Mouse (Mus musculus): ENCODE measurements at regions not wholly inside any gene's neighbourhood (a gene's known extent, or its start where the extent isn't known, plus 50 kb on each side); places are given as distances from the start of the nearest gene placed in this dataset.
A peak's percentile ranks its signal among the peaks of the same experiment; 100 is the strongest.

DNA sequence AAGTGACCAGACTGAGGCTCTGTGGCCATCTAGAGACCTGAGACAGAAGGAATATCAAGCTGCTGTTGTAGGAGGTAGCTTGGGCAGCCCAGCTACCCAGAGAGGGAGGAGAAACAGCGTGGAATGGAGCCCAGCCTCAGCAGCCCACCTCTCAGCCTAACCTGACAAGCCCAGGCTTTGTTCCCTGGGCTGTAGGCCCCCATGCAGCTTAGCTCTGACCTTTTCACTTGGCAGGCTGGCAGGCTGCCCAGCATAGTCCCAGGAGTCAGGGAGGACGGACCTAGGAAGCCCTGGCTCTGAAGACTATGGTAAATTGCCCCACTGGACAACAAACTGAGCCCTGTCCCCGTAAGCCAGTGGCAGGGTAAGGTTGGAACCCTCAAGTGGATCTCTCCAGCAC is 141.8 kb upstream of the Csf3r start:
- no peak for DNase-seq (ENCODE audit: low spot score)

DNA sequence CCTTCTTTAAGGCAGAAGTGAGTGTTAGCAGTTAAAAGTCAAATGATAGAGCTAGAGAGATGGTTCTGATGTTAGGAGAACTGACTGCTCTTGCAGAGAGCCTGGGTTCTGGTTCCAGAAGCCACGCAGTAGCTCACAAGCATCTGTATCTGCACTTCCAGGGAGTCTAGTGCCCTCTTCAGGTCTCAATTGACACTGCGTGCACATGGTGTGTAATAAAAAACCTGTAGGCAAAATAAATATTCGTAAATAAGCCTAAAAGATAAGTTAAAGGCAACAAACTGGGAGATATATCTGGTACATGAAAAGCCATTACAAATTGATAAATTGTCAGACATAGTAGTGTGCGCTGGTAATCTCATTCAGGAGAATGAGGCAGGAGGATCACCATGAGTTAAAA is 133.8 kb upstream of the Csf3r start:
- DNase-seq (ENCODE audit: low spot score) = no peak

DNA sequence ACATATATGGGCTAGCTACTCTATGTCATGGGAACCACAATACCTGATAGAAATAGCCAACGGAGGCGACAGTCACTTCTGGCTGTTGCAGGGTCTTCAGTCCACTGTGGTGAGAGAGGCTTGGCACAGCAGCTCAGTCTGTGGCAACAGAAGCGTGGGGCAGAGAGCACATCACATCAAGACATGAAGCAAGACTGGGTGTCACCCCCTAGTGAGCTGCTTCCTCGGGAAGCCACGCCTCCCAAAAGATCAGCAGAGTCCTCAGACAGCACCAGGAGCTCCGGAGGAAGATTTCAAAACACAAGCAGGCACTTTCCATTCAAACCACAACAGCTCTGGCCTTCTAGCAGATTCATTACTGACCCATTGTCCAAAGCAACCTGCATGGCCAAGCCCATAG is 131.2 kb upstream of the Csf3r start:
- DNase-seq (ENCODE audit: low spot score) = no peak

DNA sequence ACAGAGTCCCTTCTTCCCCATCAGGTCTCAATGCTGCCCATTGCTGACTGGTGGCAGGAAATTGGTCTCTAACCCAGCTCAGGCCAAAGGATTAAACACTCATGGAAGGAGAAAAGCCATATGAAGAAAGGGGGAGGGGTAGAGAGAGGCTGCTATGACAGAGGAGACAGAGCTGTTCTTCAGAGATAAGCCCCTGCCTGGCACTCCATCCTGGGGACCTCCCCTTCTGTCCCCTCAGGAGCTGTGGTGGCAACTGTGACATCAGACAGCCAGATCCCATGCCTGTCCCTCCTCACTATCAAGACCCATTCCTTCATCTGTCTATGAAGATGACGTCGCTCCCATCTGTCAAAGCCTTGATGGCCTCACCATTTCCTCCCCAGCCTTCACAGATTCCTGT is 126.6 kb upstream of the Csf3r start:
- no peak for DNase-seq (ENCODE audit: low spot score)

DNA sequence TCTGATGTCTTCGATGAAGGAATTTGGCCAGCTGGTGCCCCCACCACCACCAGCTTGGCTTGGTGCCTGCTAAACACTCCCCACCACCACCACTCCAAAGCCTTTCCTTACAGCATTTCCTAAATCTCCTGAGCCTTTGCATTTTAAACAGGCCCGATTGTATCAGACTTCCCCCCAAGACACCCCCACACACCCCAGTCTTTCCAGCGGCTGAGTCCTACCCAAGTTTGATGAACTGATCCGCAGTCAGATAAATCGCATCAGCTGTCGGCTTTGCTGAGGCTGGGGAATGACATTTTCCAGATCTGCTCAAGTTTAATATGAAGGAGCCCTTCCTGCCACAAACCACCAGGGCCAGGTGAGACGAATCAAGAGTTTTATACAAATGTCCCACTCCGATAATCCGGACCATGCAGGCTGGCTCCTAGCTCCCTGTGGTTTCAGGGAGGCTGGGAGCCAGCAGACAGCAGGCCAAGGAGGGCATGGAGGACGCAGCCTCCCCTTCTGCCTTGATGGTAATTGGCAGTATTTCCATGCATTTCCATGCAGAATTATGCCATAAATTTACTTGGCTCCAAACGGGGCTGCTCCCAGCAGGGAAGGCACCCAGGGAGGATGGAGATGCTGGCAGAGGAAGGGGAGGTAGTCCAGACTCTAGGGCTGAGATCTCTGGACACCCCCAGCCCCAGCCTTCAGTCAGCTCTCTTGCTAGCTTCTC is 125.6 kb upstream of the Csf3r start:
- DNase-seq (ENCODE audit: low spot score) = no peak

DNA sequence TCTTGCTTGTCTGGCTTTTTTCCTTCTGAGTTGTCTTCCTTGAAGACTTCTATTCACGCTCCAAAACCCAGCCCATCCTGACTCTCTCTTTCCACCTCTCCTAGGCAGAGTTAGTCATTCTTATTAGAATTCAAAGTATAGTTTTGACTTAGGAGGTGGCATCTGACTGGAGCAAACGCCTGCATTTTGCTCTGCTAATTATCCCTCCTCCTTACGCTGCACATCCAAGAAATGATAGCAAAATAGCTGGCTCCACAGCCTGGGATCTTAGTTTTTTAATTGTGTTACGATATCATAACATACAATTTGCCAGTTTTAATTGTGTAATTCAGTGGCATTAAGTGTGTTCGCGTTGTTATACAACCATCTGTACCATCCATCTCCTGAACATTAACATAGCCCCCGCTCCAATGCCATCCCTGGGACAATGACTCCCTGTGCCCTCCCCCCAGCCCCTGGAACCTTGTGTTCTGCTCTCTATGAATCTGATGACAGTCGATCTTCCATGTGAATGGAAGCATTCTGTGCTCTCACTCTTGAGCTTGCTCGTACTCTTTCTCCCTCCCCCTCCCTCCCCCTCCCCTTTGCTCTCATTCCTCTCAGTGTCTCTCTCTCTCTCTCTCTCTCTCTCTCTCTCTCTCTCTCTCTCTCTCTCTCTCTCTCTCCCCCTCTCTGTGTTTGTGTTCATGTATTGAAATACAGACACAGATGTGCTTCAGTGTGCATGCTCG is 122.6 kb upstream of the Csf3r start:
- no peak for DNase-seq (ENCODE audit: low spot score)

DNA sequence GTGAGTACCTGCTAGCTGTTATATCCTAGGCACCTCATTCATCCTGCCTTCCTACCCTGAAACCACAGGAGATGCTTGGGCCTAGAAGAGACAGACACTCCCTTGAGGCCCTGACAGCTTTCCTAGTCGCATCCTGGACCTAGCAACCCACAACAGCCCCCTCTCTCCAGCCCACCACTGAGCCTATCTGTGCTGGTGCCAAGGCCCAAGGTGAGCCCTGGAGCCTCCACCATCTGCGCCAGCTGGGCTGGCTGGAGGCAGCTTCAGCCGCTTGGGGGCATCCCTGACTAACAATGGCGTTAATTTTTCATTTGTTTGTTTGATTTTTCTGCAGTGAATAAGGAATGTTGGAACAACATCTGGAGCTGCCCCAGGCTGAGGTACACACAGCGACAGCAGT is 118.1 kb upstream of the Csf3r start:
- DNase-seq (ENCODE audit: low spot score) = no peak

DNA sequence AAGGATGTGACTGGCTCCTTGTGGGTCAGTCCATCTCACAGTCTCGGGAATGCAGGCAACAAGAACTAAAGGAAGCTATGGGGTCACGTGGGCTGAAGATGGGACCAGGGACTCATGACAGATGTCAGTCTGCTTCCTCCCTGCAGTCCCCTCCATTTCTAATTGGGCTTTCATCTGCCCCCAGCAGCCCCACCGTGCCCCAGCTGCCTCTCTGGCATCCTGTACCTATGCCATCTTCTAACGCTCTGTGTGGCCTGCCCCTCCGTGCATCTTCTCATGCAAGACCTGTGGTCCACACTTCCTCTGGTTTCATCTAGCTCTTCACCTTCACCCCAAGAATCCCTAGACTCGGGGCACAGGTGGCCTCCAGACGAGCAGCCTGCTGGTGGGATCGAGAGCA is 115.4 kb upstream of the Csf3r start:
- no peak for DNase-seq (ENCODE audit: low spot score)

DNA sequence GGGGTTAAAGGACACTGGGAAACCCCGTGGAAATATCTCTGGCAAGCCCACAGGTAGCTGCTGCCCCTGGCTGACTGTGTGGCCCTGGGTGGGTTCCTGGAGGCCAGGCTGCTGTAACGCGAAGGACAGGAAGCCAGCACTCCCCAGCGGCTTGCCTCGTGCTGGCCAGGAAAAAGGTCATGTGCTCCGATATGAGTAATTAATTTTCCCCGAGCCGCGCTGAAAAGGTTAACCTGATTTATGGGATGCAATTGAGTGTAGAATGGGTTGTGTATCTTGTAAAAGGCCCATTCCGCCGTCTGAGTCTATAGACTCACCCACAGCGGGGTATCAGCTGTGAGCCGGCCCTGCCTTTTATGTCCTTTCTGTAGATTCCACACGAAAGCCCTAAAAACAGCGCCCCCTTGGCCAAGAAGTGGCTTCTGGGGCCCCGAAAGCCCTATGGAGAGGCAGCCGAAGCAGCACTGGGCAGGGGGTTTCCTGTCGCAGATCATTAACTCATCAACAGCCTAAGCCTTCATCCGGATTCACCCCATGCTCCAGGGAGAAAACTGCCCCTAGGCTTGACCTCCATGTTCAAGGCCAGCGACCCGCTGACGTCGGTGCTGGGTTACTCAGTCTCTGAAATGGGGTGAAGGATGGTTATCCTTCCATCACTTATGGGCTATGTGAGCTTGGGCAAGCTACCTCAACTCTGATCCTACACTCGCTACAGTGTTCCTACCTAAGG is 112.6 kb upstream of the Csf3r start:
- no peak for DNase-seq (ENCODE audit: low spot score)

DNA sequence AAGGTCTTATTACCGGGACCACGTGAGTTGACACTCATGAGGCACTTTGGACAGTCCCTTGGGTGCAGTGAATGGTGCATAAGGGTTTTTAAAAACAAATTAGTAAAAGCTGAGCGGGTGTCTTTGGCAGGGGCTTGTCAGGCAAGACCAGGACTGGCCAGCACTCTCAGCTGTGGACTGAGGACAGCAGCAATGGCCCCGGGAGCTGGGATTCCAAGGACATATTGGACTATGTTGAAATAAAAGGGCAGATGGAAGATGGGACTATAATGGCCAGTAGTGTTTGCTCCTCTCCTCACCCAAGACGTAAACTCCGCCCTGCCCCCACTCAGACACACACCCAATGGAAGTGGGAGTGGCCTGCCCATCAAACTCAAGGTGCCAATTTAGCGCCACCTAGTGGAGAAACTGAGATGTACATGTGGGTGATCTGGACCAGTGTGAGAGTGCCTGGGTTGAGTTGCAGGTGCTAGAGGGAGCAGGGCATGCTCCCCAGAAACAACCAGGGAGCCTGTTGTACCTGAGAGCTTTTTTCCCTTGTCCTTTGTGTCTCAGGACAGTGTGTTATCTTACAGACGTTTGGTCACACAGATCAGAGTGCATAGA is 111.8 kb upstream of the Csf3r start:
- peak; percentile 68 for DNase-seq (ENCODE audit: low spot score)

DNA sequence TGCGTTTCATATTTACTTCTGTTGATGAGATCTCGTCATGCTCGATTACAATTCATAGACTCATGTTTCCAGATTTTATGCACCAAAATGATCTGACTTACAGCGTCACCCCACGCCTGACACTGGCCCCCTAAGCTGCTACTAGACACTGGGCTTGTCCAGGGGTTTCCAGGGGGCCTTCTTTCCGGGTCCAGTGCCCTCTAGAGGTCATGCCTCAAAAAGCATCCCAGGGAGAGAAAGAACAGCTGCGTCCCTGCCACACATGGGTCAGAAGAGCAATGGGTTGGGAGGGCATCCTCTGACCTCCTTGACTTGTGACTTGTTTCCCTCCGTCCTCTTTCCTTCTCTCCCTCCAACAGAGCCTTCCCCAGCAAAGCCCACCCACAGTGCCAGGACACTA is 109.2 kb upstream of the Csf3r start:
- DNase-seq (ENCODE audit: low spot score) = no peak

DNA sequence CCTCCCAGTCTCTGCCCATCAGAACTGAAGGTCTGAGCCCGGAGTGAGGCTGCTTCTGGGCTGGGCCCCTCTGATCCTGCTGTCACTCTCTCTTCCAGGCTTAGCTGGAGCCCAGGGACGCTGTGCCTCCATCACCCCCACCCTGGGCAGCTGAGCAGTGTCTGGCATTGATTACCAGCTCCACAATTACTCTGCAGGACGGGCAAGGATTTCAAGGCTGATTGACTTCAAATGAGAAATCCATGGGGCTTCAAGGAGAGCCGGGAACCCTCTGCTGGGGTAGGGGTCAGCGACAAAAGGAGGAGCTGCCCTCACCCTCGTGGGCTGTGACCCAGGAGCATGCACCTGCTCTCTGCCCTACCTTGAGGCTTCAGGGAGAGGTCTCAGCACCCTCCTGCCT is 107.1 kb upstream of the Csf3r start:
- DNase-seq (ENCODE audit: low spot score) = no peak

DNA sequence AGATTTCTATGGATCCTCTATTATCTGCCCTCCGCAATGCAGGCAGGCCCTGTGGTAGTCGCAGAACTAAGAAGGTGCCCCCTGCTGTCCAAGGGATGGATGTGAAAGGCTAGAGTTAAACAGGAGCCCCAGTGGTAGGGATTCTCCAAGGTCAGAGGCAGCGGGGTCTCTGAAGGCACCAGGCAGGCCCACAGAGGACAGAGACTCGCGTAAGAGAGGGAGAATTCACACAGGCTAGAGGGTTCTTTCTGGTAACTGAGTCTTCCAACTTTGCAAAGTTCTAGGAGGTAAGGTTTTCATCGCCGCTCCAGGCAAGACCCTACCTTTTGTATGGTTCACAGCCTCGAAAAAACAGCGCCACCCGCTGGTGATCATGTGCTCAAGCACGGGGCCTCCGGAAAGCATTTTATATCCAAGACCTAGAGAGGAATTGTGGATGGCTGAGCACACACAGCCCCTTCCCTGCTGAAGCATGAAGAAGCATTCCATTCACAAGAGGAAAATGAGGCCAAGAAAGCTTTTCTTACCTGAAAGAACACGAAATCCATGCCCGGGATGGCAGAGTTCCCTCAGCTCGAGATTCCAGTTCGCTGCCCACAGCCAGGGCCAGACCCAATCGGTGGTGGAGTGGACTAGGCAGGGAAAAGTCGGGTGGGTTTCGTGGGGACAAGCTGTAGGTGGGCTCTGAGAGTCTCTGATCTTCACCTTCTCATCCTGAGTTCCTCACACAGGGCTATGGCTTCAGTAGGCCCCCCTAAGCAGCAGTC is 102.6 kb upstream of the Csf3r start:
- DNase-seq (ENCODE audit: low spot score) = peak; percentile 69

DNA sequence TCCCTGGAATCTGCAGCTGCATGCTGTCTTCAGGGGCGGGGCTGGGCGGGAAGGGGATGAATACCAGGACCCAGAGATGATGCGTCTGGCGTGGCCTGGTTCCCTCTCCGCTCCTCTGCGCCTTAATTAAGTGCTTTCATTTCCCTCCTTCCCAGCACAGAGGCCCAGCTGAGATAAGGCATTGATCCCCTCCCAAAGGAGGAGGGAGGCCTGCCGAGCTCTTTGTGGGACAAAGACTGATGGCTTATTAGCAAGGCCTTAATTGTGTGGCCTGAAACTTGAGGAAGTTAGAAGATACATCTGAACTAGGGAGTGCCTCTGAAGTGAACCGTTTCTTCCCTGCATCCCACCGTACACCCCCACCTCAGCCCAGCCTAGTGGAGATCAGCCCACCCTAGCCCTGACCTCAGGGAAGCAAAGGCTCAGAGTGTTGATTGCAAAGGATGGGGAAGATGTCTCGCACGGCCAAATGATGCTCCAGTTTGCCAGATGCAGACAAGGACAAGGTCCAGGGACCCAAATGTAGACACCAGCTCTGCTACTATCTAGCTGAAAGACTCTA is 102.0 kb upstream of the Csf3r start:
- no peak for DNase-seq (ENCODE audit: low spot score)

DNA sequence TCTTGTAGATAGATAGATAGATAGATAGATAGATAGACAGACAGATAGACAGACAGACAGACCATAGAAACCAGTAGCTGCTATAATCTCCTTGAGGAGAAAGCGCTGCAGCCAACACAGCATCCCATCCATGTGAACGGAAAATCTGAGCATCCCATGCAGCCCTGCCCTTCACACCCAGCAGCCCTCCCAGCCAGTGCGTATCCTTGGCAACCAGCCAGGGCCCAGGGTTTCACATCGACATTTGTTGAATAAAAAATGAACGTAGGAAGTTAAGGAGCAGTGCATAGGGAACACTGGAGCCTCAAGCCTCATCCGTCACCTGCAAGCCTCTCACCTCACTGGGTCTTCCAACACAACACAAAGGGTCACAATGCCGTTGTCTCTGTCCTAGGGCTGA is 101.1 kb upstream of the Csf3r start:
- DNase-seq (ENCODE audit: low spot score) = no peak

DNA sequence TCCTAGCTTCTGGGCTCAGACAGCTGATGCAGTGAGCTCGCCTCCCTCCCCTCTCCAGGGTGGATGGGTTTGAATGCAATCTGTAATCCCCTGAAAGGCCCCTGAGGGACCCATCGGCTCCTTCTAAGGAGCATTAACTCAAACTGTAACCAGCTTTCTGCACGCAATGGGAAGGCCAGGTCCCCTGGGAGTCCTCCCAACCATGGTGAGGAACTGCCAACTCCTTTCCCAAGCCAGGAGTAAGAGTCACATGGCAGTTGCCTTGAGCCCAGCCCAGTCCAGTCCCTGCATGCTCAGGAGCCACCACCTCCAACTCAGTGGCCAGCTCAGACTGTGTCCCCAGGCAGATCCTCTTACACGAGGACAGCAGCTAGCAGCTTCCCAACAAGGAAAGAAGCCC is 96.2 kb upstream of the Csf3r start:
- no peak for DNase-seq (ENCODE audit: low spot score)

DNA sequence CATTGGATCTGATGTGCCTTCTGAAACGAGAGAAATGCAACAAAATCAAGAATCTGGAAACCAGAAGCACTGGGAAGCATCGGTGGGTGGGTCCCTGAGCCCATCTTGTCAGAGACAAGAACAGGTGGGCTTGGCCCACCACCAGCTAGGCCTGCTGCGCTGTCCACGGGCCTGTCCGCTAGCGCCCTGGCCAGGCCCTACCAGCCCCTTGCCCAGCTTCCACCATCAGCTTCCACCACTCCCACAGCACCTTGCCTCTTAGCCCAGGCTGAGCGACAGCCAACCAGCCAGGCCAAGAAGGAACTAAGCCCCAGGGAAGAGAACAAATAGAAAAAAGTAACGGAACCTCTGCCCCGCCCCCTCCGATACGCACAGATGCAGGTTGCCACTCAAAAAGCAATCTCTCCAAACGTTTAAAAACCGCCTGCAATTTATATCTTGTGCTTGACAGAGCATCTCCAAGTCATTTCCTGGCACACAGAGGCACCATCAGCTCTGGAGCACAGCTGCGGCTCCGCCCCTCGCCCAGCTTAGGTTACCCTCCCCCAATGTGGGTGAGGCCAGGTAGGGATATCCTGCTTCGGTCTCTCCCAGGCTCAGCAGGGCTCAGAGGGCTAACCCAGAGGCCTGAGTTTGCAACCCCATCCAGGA is 95.1 kb upstream of the Csf3r start:
- DNase-seq (ENCODE audit: low spot score) = no peak

DNA sequence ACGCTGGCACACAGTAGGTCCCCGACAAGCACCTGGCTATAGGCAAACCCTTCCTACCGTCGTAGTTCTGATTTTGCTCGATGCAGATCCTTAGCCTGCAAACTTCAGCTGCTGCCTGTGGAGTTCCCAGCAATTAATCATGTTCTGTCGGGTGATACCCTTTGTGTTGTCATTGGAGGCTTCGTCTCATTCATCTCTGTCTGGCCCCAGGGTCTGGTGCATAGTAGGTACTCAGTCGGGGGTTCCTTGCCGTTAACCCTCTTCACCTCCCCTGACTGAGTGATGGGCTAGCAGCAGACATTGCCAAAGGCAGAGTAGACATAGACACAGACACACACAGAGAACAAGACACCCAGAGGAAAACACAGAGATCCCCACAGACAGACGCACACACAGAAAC is 93.6 kb upstream of the Csf3r start:
- DNase-seq (ENCODE audit: low spot score) = no peak

DNA sequence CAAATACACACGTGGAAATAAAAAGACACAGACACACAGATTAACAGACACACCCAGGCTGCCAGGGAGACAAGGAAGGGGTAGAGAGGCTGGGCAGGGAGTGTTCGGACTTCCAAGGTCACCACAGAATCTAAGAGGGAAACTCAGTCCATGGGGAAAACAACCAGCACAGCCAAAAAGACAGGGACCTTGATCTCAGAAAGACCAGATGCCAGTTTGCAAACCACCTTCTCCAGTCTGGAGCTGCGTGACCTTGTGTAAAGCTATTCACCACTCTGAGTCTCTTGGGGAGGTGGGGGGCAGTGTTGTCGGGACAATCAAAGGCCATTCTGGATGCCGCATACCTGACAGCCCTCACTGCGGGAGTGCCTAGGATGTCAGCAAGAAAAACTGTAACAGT is 93.0 kb upstream of the Csf3r start:
- no peak for DNase-seq (ENCODE audit: low spot score)

DNA sequence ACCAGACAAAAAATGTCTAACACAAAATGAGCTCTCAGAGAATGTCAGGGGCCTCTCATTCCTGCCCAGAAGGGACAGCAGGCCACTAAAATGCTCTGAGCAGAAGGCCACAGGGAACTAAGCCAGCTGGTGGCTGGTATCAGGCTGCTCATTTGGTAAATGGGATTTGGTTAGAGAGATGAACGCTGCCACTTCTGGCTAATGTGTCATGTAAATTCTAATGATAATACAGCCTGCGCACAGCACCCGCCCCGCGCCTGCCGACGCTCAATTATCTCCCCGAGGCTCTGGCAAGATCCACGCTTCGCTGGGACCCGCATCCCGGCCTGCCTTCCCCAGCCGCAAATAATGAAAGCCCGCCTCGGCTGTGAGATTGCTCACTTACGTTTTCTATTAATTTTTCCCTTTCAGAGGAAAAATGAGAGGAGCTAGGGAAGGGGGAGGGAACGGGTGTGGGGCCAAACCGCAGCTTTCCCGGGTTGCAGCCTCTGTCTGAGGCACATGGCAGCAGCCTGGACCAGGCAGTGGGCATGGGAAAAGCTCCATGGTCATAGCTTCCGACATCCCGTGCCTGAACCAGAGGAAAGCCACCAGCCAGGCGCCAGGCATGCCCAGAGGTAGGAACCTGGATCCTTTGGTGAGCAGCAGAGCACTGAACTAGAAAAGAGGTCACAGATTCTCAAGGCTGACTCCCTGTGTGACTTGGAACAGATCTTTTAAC is 92.2 kb upstream of the Csf3r start:
- no peak for DNase-seq (ENCODE audit: low spot score)

DNA sequence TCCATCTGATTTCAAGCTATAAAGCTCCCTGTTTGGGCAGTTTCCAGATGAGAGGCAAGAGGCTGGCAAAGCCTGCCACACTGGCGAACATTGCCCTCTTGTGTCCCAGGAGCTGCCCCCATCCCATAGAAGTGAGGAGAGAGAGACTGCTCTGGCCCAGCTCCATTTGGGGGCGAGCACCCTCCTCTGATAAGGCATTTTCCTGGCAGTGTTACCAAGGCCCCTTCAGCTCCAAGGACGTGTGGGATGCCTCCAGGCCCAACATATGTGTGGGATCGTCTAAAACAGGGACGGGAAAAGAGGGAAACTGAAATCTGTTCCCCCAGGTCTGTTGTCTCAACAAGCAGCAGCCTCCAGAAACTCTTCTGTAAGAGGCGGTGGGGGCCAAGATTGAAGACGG is 88.0 kb upstream of the Csf3r start:
- no peak for DNase-seq (ENCODE audit: low spot score)
